Mouse (Mus musculus) hindbrain, embryonic 13.5 days (tissue): ENCODE data around the gene Maneal. TPM values are rescaled to one million over a fixed set of nuclear protein-coding genes. Genes with fewer than 3 reads are reported as not detected.

Source experiments
- ATAC-seq: fragments of 200-750 bp; cut with Nextera tagmentation; 2 replicates; pipeline ENCODE4 v1.8.0; 2017; ENCODE audit warnings: moderate TSS enrichment; ENCODE audit not compliant: low FRiP score
- H3K27ac ChIP-seq: fragments of 300-500 bp; sonication (generic); 2 replicates; pipeline ENCODE4 v1.5.1; 2015; ENCODE audit warnings: inconsistent platforms, mild to moderate bottlenecking, moderate library complexity
- H3K27me3 ChIP-seq: fragments of 300-500 bp; sonication (generic); 2 replicates; pipeline ENCODE4 v1.6.1; 2015; ENCODE audit warnings: mild to moderate bottlenecking, inconsistent platforms
- H3K36me3 ChIP-seq: fragments of 300-500 bp; sonication (generic); 2 replicates; pipeline ENCODE4 v1.6.1; 2015; ENCODE audit warnings: mild to moderate bottlenecking, inconsistent platforms
- H3K4me1 ChIP-seq: fragments of 300-500 bp; sonication (generic); replicated peaks from 2 replicates; pipeline ENCODE4 v1.6.1; 2015; ENCODE audit warnings: inconsistent platforms
- H3K4me2 ChIP-seq: fragments of 300-500 bp; sonication (generic); 2 replicates; pipeline ENCODE4 v1.6.1; 2015; ENCODE audit warnings: inconsistent platforms, mild to moderate bottlenecking, moderate library complexity
- H3K4me3 ChIP-seq: fragments of 300-500 bp; sonication (generic); 2 replicates; pipeline ENCODE4 v1.5.1; 2015; ENCODE audit warnings: mild to moderate bottlenecking, inconsistent platforms
- H3K9ac ChIP-seq: fragments of 300-500 bp; sonication (generic); 2 replicates; pipeline ENCODE4 v1.6.1; 2015; ENCODE audit warnings: mild to moderate bottlenecking, inconsistent platforms
- H3K9me3 ChIP-seq: fragments of 300-500 bp; sonication (generic); 2 replicates; pipeline ENCODE4 v1.6.1; 2016; ENCODE audit warnings: inconsistent platforms
- WGBS: fragments of 180-500 bp; shearing (Covaris S2); methylation state at CpG from one replicate; pipeline ENCODE4 v1.1.7; 2015; 5-methylcytosine and 5-hydroxymethylcytosine counted together
- polyA plus RNA-seq: library from polyadenylated mRNA; unstranded; fragments of >200 nt; fragmentation: Nextera tagmentation; extraction: Ambion mirVana; gene quantifications from 2 replicates; pipeline ENCODE4 v1.2.1, GENCODE M21; 2015

The Maneal gene
- polyA plus RNA-seq, result 8.1 and 8.8 TPM in 2 replicates

GRCm38 (mm10) chr4:124861283-124862188, at the start of gene Maneal:
TSS of gene Maneal (minus strand) at chr4:124862171.
- H3K9ac ChIP-seq, result peak within 1 kb of the TSS; percentile 88
- WGBS, result 2% methylated on average over 74 of the region's 77 CpGs
- H3K27me3 ChIP-seq, result no peaks in the 10 kb centered on the region
- peaks cover 29% of the 10 kb centered on the region for H3K36me3 ChIP-seq
- peak within 1 kb of the TSS; percentile 89 for H3K27ac ChIP-seq
- ATAC-seq, result peak; percentile 44
- H3K4me3 ChIP-seq, result peak within 1 kb of the TSS; percentile 84
- H3K9me3 ChIP-seq, result no peaks in the 10 kb centered on the region
- peak within 1 kb of the TSS; percentile 86 for H3K4me2 ChIP-seq
- peaks cover 24% of the 10 kb centered on the region for H3K4me1 ChIP-seq

GRCm38 (mm10) chr4:124905971-124906822, 44.2 kb upstream of the Maneal start:
- Histone ChIP-seq H3K9me3 (no peaks in the 10 kb centered on the region), H3K4me3 (peak overlapping the region; percentile 25), H3K27me3 (no peaks in the 10 kb centered on the region), H3K4me1 (peaks cover 20% of the 10 kb centered on the region), H3K9ac (peak overlapping the region; percentile 58; the same call in 1 of the 2 replicates), H3K4me2 (peak overlapping the region; percentile 50), H3K36me3 (no peaks in the 10 kb centered on the region), H3K27ac (peak overlapping the region; percentile 85)
- WGBS, result 9% methylated on average over 21 of the region's 21 CpGs
- peak; percentile 82 for ATAC-seq

GRCm38 (mm10) chr4:124905417-124905816, 43.4 kb upstream of the Maneal start:
- peaks cover 21% of the 10 kb centered on the region for H3K4me1 ChIP-seq
- H3K4me3 ChIP-seq, result no peak overlapping the region
- no peak overlapping the region for H3K9ac ChIP-seq
- WGBS, result 75% methylated on average over 4 of the region's 4 CpGs
- ATAC-seq, result no peak
- no peaks in the 10 kb centered on the region for H3K9me3 ChIP-seq
- H3K36me3 ChIP-seq, result no peaks in the 10 kb centered on the region
- H3K27ac ChIP-seq, result peak overlapping the region; percentile 85; the same call in 1 of the 2 replicates
- H3K27me3 ChIP-seq, result no peaks in the 10 kb centered on the region
- no peak overlapping the region for H3K4me2 ChIP-seq

- no peak for ATAC-seq
- Histone ChIP-seq H3K36me3 (no peaks in the 10 kb centered on the region), H3K4me3 (no peak overlapping the region), H3K4me1 (peaks cover 27% of the 10 kb centered on the region), H3K27ac (no peak overlapping the region), H3K27me3 (peaks cover 22% of the 10 kb centered on the region), H3K9ac (peak overlapping the region; percentile 29), H3K9me3 (no peaks in the 10 kb centered on the region), H3K4me2 (no peak overlapping the region)
- 66% methylated on average over 5 of the region's 5 CpGs for WGBS
Measured at GRCm38 (mm10) chr4:124899906-124900305, 37.9 kb upstream of the Maneal start.

- Histone ChIP-seq H3K4me3 (no peak overlapping the region), H3K4me1 (peaks cover 42% of the 10 kb centered on the region), H3K9me3 (no peaks in the 10 kb centered on the region), H3K36me3 (no peaks in the 10 kb centered on the region), H3K27ac (no peak overlapping the region), H3K27me3 (peaks cover 37% of the 10 kb centered on the region), H3K4me2 (no peak overlapping the region), H3K9ac (no peak overlapping the region)
- no peak for ATAC-seq
- WGBS, result 18% methylated on average over 10 of the region's 10 CpGs
Measured at GRCm38 (mm10) chr4:124898428-124898827, 36.5 kb upstream of the Maneal start.

GRCm38 (mm10) chr4:124894508-124895428, 32.8 kb upstream of the Maneal start:
- 1% methylated on average over 83 of the region's 83 CpGs for WGBS
- Histone ChIP-seq H3K27ac (peak overlapping the region; percentile 55; the same call in 1 of the 2 replicates), H3K9me3 (no peaks in the 10 kb centered on the region), H3K4me1 (peaks cover 36% of the 10 kb centered on the region), H3K4me2 (peak overlapping the region; percentile 68), H3K9ac (peak overlapping the region; percentile 74), H3K27me3 (peaks cover 67% of the 10 kb centered on the region), H3K4me3 (peak overlapping the region; percentile 50), H3K36me3 (no peaks in the 10 kb centered on the region)
- peak; percentile 73 for ATAC-seq

GRCm38 (mm10) chr4:124893769-124894168, 31.8 kb upstream of the Maneal start:
- Histone ChIP-seq H3K4me3 (peak overlapping the region; percentile 50), H3K9ac (peak overlapping the region; percentile 74), H3K27me3 (peaks cover 67% of the 10 kb centered on the region), H3K9me3 (no peaks in the 10 kb centered on the region), H3K36me3 (no peaks in the 10 kb centered on the region), H3K4me2 (peak overlapping the region; percentile 68), H3K27ac (no peak overlapping the region), H3K4me1 (peaks cover 26% of the 10 kb centered on the region)
- 0 out of 2 replicates have a peak, but pooled peaks have one; percentile 11 for ATAC-seq
- 20% methylated on average over 6 of the region's 6 CpGs for WGBS

GRCm38 (mm10) chr4:124890831-124891230, 28.9 kb upstream of the Maneal start:
- Histone ChIP-seq H3K9ac (no peak overlapping the region), H3K4me3 (no peak overlapping the region), H3K4me1 (peaks cover 19% of the 10 kb centered on the region), H3K9me3 (no peaks in the 10 kb centered on the region), H3K36me3 (no peaks in the 10 kb centered on the region), H3K4me2 (no peak overlapping the region), H3K27me3 (peaks cover 67% of the 10 kb centered on the region), H3K27ac (no peak overlapping the region)
- ATAC-seq, result no peak
- WGBS, result 79% methylated on average over 5 of the region's 5 CpGs

- H3K9me3 ChIP-seq, result no peaks in the 10 kb centered on the region
- H3K4me3 ChIP-seq, result no peak overlapping the region
- 83% methylated on average over 2 of the region's 2 CpGs for WGBS
- H3K4me1 ChIP-seq, result peaks cover 15% of the 10 kb centered on the region
- H3K36me3 ChIP-seq, result no peaks in the 10 kb centered on the region
- no peak overlapping the region for H3K4me2 ChIP-seq
- no peak for ATAC-seq
- no peak overlapping the region for H3K27ac ChIP-seq
- H3K9ac ChIP-seq, result no peak overlapping the region
- peaks cover 65% of the 10 kb centered on the region for H3K27me3 ChIP-seq
Measured at GRCm38 (mm10) chr4:124889935-124890334, 28.0 kb upstream of the Maneal start.

- peaks cover 62% of the 10 kb centered on the region for H3K27me3 ChIP-seq
- no peak overlapping the region for H3K27ac ChIP-seq
- no peak overlapping the region for H3K4me3 ChIP-seq
- H3K4me2 ChIP-seq, result no peak overlapping the region
- H3K9me3 ChIP-seq, result no peaks in the 10 kb centered on the region
- 72% methylated on average over 7 of the region's 7 CpGs for WGBS
- H3K9ac ChIP-seq, result no peak overlapping the region
- H3K36me3 ChIP-seq, result no peaks in the 10 kb centered on the region
- H3K4me1 ChIP-seq, result peaks cover 4% of the 10 kb centered on the region
- no peak for ATAC-seq
Measured at GRCm38 (mm10) chr4:124888702-124889101, 26.7 kb upstream of the Maneal start.

GRCm38 (mm10) chr4:124882151-124882729, 20.3 kb upstream of the Maneal start:
- whole genome bisulfite sequencing, result 0% methylated on average over 37 of the region's 37 CpGs
- peak; percentile 23 for ATAC-seq
- Histone ChIP-seq H3K4me1 (peaks cover 35% of the 10 kb centered on the region), H3K9me3 (no peaks in the 10 kb centered on the region), H3K4me2 (peak overlapping the region; percentile 66), H3K27me3 (peaks cover 64% of the 10 kb centered on the region), H3K36me3 (no peaks in the 10 kb centered on the region), H3K9ac (peak overlapping the region; percentile 73), H3K4me3 (peak overlapping the region; percentile 52), H3K27ac (peak overlapping the region; percentile 82)
